Mouse (Mus musculus): ENCODE data around the gene Bcan. TPM values are rescaled to one million over a fixed set of nuclear protein-coding genes. Genes with fewer than 3 reads are reported as not detected.

The Bcan gene
- polyA plus RNA-seq, 1 experiment from 2014 or later: 0.06 TPM

DNA sequence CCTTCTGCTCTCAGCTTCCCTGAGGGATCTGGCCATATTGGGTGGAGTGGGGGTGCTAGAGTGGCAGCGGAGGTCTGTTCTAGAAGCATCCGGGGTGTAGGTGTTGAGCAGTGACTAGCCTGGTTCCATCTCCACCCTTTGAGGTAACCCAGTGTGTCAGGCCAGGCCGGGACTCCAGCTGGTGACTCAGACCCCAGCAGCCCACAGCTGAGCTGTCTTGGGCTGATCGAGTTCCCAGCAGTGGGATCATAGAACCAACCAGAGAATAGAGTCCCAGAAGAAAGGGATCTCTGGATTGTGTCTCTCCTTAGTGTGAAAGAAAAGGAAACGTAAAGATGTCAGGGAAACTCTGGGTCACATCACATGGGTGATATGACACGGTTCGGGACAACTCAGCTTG lies 40.7 kb downstream of the Bcan start:
- DNase-seq (ENCODE audit: low spot score) (no peak), ATAC-seq (replicated peaks; ENCODE audit: insufficient number of reproducible peaks, low FRiP score, low TSS enrichment, low read depth) (no peak)
- WGBS: 63% methylated on average over 7 of the region's 7 CpGs
- Histone ChIP-seq H3K4me2 (ENCODE audit: low read depth, low read length) (no peak overlapping the region), H3K4me1 (ENCODE audit: control insufficient read depth, insufficient read depth, low read length) (peaks cover 3% of the 10 kb centered on the region; the same call in 1 of the 2 replicates), H3K27me3 (ENCODE audit: control insufficient read depth, insufficient read depth, low read length) (no peaks in the 10 kb centered on the region), H3K27ac (replicated peaks; ENCODE audit: low read depth, low read length) (peak overlapping the region; percentile 97; the same call in 1 of the 2 replicates), H3K9ac (replicated peaks; ENCODE audit: low read length) (no peak overlapping the region), H3K9me3 (replicated peaks; ENCODE audit: control insufficient read depth, low read length) (no peaks in the 10 kb centered on the region), H3K36me3 (replicated peaks; ENCODE audit: control insufficient read depth, insufficient read depth, low read depth, low read length) (no peaks in the 10 kb centered on the region), H3K4me3 (ENCODE audit: low read depth, low read length) (no peak overlapping the region)

DNA sequence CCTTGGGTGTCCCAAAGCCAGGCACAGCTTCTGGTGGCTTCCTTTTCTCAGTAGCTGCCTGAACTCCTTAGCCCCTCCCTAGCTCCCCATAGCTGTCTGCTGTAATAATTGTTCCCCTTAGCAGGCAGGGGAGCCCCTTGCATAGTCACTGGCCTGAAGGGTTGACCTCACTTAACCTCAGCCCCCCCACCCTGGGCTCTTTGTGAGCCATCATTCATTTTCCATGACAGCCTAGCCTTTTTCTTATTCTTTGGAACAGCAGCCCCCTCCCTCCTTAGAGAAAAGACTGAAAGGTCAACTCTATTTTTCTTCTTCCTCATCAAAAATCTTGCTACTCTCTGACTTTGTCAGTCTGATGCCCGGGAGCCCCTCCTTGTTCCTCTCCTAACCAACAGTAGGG lies 41.1 kb downstream of the Bcan start:
- H3K9me3 ChIP-seq (replicated peaks; ENCODE audit: control insufficient read depth, low read length): no peaks in the 10 kb centered on the region
- H3K27ac ChIP-seq (replicated peaks; ENCODE audit: low read depth, low read length): 0 out of 2 replicates have a peak overlapping the region, but pooled peaks have one; percentile 97
- no peaks in the 10 kb centered on the region for H3K36me3 ChIP-seq (replicated peaks; ENCODE audit: control insufficient read depth, insufficient read depth, low read depth, low read length)
- 13% methylated on average over 1 of the region's 1 CpGs for WGBS
- ATAC-seq (replicated peaks; ENCODE audit: insufficient number of reproducible peaks, low FRiP score, low TSS enrichment, low read depth) (no peak), DNase-seq (ENCODE audit: low spot score) (no peak)
- H3K4me2 ChIP-seq (ENCODE audit: low read depth, low read length): no peak overlapping the region
- no peak overlapping the region for H3K4me3 ChIP-seq (ENCODE audit: low read depth, low read length)
- H3K27me3 ChIP-seq (ENCODE audit: control insufficient read depth, insufficient read depth, low read length): no peaks in the 10 kb centered on the region
- no peak overlapping the region for H3K9ac ChIP-seq (replicated peaks; ENCODE audit: low read length)
- H3K4me1 ChIP-seq (ENCODE audit: control insufficient read depth, insufficient read depth, low read length): peaks cover 3% of the 10 kb centered on the region; the same call in 1 of the 2 replicates

GRCm38 (mm10) chr3:87958476-87958875 lies 41.6 kb downstream of the Bcan start:
- Histone ChIP-seq H3K4me2 (ENCODE audit: low read depth, low read length) (no peak overlapping the region), H3K27ac (replicated peaks; ENCODE audit: low read depth, low read length) (no peak overlapping the region), H3K9ac (replicated peaks; ENCODE audit: low read length) (no peak overlapping the region), H3K4me1 (ENCODE audit: control insufficient read depth, insufficient read depth, low read length) (peaks cover 3% of the 10 kb centered on the region; the same call in 1 of the 2 replicates), H3K4me3 (ENCODE audit: low read depth, low read length) (no peak overlapping the region), H3K36me3 (replicated peaks; ENCODE audit: control insufficient read depth, insufficient read depth, low read depth, low read length) (no peaks in the 10 kb centered on the region), H3K27me3 (ENCODE audit: control insufficient read depth, insufficient read depth, low read length) (no peaks in the 10 kb centered on the region), H3K9me3 (replicated peaks; ENCODE audit: control insufficient read depth, low read length) (no peaks in the 10 kb centered on the region)
- WGBS: 17% methylated on average over 4 of the region's 4 CpGs
- no peak for ATAC-seq (replicated peaks; ENCODE audit: insufficient number of reproducible peaks, low FRiP score, low TSS enrichment, low read depth)
- no peak for DNase-seq (ENCODE audit: low spot score)

DNA sequence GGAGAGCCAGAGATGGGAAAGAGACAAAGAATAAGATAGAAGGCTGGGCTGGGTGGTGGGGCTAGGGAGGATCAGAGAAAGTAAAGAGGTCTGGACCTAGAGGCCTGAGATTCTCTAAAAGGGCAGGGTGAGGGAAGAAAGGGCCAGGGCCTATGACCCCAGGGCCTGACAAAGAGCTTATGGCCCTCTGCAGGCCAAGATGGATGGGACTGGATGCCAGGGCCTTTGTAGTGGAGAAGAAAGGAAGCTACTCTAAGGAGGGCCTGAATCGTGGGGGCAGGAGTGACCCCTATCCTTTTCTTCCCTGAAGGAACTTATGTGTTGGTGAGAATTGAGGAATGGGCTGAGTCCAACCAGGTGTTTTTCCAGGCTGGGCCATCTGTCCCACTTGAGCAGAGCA lies 42.0 kb downstream of the Bcan start:
- Histone ChIP-seq H3K9ac (replicated peaks; ENCODE audit: low read length) (no peak overlapping the region), H3K27ac (replicated peaks; ENCODE audit: low read depth, low read length) (no peak overlapping the region), H3K27me3 (ENCODE audit: control insufficient read depth, insufficient read depth, low read length) (no peaks in the 10 kb centered on the region), H3K4me1 (ENCODE audit: control insufficient read depth, insufficient read depth, low read length) (peaks cover 3% of the 10 kb centered on the region; the same call in 1 of the 2 replicates), H3K9me3 (replicated peaks; ENCODE audit: control insufficient read depth, low read length) (no peaks in the 10 kb centered on the region), H3K4me3 (ENCODE audit: low read depth, low read length) (no peak overlapping the region), H3K4me2 (ENCODE audit: low read depth, low read length) (no peak overlapping the region), H3K36me3 (replicated peaks; ENCODE audit: control insufficient read depth, insufficient read depth, low read depth, low read length) (no peaks in the 10 kb centered on the region)
- DNase-seq (ENCODE audit: low spot score) (no peak), ATAC-seq (replicated peaks; ENCODE audit: insufficient number of reproducible peaks, low FRiP score, low TSS enrichment, low read depth) (no peak)
- 0% methylated on average over 1 of the region's 1 CpGs for WGBS

DNA sequence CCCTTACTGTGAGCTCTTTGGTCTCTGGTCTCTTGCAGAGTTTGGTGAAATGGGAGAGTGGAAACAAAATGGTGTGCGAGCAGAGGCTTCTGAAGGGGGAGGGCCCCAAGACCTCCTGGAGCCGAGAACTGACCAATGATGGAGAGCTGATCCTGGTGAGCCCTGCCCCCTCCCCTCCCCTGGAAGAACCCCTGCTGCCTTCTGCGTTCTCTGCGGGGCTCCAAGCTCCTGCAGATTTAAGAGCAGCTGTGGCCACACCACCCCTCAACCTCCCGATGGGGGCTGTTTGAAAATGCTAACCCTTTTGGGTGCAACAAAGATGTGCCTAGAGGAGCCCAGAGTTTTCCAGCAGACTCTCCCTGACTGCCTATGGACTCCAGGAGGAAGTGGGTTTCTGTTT lies 47.6 kb downstream of the Bcan start:
- H3K9ac ChIP-seq (replicated peaks; ENCODE audit: low read length): peak overlapping the region; percentile 50
- H3K4me2 ChIP-seq (ENCODE audit: low read depth, low read length): peak overlapping the region; percentile 56
- no peaks in the 10 kb centered on the region for H3K27me3 ChIP-seq (ENCODE audit: control insufficient read depth, insufficient read depth, low read length)
- peak overlapping the region; percentile 56; the same call in 1 of the 2 replicates for H3K27ac ChIP-seq (replicated peaks; ENCODE audit: low read depth, low read length)
- peaks cover 17% of the 10 kb centered on the region for H3K4me1 ChIP-seq (ENCODE audit: control insufficient read depth, insufficient read depth, low read length)
- ATAC-seq (replicated peaks; ENCODE audit: insufficient number of reproducible peaks, low FRiP score, low TSS enrichment, low read depth) (no peak; the same call in 1 of the 2 replicates), DNase-seq (ENCODE audit: low spot score) (peak; percentile 62)
- no peaks in the 10 kb centered on the region for H3K36me3 ChIP-seq (replicated peaks; ENCODE audit: control insufficient read depth, insufficient read depth, low read depth, low read length)
- WGBS: 6% methylated on average over 5 of the region's 5 CpGs
- no peaks in the 10 kb centered on the region for H3K9me3 ChIP-seq (replicated peaks; ENCODE audit: control insufficient read depth, low read length)
- peak overlapping the region; percentile 29 for H3K4me3 ChIP-seq (ENCODE audit: low read depth, low read length)

DNA sequence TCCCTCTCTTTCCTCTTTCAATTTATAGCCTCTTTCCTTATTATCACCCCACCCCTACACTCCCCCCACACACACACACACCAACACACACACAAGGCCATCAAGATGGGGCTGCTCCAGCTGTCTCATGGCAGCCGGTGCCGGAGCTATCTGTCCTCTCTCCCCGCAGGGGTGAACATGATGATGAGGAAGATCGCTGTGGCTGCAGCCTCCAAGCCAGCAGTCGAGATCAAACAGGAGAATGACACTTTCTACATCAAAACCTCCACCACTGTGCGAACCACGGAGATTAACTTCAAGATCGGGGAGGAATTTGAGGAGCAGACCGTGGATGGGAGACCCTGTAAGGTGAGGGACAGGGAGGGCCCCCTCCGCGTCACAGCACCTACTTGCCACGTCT lies 48.1 kb downstream of the Bcan start:
- Histone ChIP-seq H3K9me3 (replicated peaks; ENCODE audit: control insufficient read depth, low read length) (no peaks in the 10 kb centered on the region), H3K4me2 (ENCODE audit: low read depth, low read length) (peak overlapping the region; percentile 56), H3K4me3 (ENCODE audit: low read depth, low read length) (peak overlapping the region; percentile 29), H3K36me3 (replicated peaks; ENCODE audit: control insufficient read depth, insufficient read depth, low read depth, low read length) (no peaks in the 10 kb centered on the region), H3K9ac (replicated peaks; ENCODE audit: low read length) (peak overlapping the region; percentile 50), H3K27ac (replicated peaks; ENCODE audit: low read depth, low read length) (peak overlapping the region; percentile 56), H3K27me3 (ENCODE audit: control insufficient read depth, insufficient read depth, low read length) (no peaks in the 10 kb centered on the region), H3K4me1 (ENCODE audit: control insufficient read depth, insufficient read depth, low read length) (peaks cover 20% of the 10 kb centered on the region)
- DNase-seq (ENCODE audit: low spot score): no peak
- WGBS: 24% methylated on average over 12 of the region's 12 CpGs
- no peak; the same call in 1 of the 2 replicates for ATAC-seq (replicated peaks; ENCODE audit: insufficient number of reproducible peaks, low FRiP score, low TSS enrichment, low read depth)

DNA sequence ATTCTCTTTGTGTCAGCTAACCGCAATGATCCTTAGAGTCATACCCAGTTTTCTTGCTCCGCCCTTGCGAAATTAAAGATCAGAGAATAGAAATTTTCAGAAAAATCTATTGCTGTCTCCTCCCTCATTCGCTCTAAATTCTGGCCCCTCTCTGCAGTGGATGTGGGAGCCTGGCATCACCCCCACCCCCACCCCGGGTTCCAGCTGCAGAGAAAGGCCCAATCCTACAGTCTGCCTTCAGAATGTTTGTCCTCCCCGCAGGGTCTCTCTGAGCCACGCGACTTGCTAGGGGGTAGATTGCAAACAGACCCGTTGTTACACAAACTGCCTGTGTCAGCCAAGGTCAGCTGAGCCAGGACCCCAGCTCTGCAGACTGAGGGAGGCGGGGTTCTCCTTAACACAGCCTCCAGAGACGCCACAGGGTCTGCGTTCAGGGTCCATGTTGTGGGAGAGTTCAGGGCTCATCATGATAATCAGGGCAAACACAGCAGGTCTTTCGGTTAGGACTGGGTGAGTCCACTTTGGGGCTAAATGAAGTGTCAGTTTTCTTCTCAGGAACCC lies 50.0 kb downstream of the Bcan start:
- Histone ChIP-seq H3K27me3 (ENCODE audit: control insufficient read depth, insufficient read depth, low read length) (no peaks in the 10 kb centered on the region), H3K4me2 (ENCODE audit: low read depth, low read length) (peak overlapping the region; percentile 87), H3K9ac (replicated peaks; ENCODE audit: low read length) (peak overlapping the region; percentile 73), H3K9me3 (replicated peaks; ENCODE audit: control insufficient read depth, low read length) (no peaks in the 10 kb centered on the region), H3K36me3 (replicated peaks; ENCODE audit: control insufficient read depth, insufficient read depth, low read depth, low read length) (no peaks in the 10 kb centered on the region), H3K27ac (replicated peaks; ENCODE audit: low read depth, low read length) (peak overlapping the region; percentile 96), H3K4me1 (ENCODE audit: control insufficient read depth, insufficient read depth, low read length) (peaks cover 39% of the 10 kb centered on the region), H3K4me3 (ENCODE audit: low read depth, low read length) (peak overlapping the region; percentile 67)
- under 1% methylated on average over 13 of the region's 13 CpGs for WGBS
- ATAC-seq (replicated peaks; ENCODE audit: insufficient number of reproducible peaks, low FRiP score, low TSS enrichment, low read depth) (no peak), DNase-seq (ENCODE audit: low spot score) (peak; percentile 71)

GRCm38 (mm10) chr3:87949266-87949954 lies 50.6 kb downstream of the Bcan start:
- H3K27ac ChIP-seq (replicated peaks; ENCODE audit: low read depth, low read length): peak overlapping the region; percentile 96
- WGBS: 2% methylated on average over 16 of the region's 16 CpGs
- no peaks in the 10 kb centered on the region for H3K36me3 ChIP-seq (replicated peaks; ENCODE audit: control insufficient read depth, insufficient read depth, low read depth, low read length)
- peak overlapping the region; percentile 87 for H3K4me2 ChIP-seq (ENCODE audit: low read depth, low read length)
- H3K9me3 ChIP-seq (replicated peaks; ENCODE audit: control insufficient read depth, low read length): no peaks in the 10 kb centered on the region
- ATAC-seq (replicated peaks; ENCODE audit: insufficient number of reproducible peaks, low FRiP score, low TSS enrichment, low read depth) (no peak), DNase-seq (ENCODE audit: low spot score) (peak; percentile 76)
- peak overlapping the region; percentile 67 for H3K4me3 ChIP-seq (ENCODE audit: low read depth, low read length)
- H3K4me1 ChIP-seq (ENCODE audit: control insufficient read depth, insufficient read depth, low read length): peaks cover 45% of the 10 kb centered on the region
- H3K27me3 ChIP-seq (ENCODE audit: control insufficient read depth, insufficient read depth, low read length): no peaks in the 10 kb centered on the region
- peak overlapping the region; percentile 73 for H3K9ac ChIP-seq (replicated peaks; ENCODE audit: low read length)
